Mouse (Mus musculus) forebrain, embryonic 13.5 days (tissue): ENCODE data around the gene Slc6a19. TPM values are rescaled to one million over a fixed set of nuclear protein-coding genes. Genes with fewer than 3 reads are reported as not detected.
"Not testable (repeated sequence)": the region's sequence is repeated elsewhere in the genome, so short reads cannot be mapped to it uniquely, and the experiment has no call there.

ENCODE experiments used
- ATAC-seq: fragments of 200-750 bp; cut with Nextera tagmentation; 2 replicates; pipeline ENCODE4 v1.8.0; 2017
- H3K27ac ChIP-seq: fragments of 300-500 bp; sonication (generic); 2 replicates; pipeline ENCODE4 v1.5.1; 2015; ENCODE audit warnings: inconsistent platforms, mild to moderate bottlenecking, moderate library complexity
- H3K27me3 ChIP-seq: fragments of 300-500 bp; sonication (generic); 2 replicates; pipeline ENCODE4 v1.6.1; 2015; ENCODE audit warnings: mild to moderate bottlenecking, inconsistent platforms
- H3K36me3 ChIP-seq: fragments of 300-500 bp; sonication (generic); 2 replicates; pipeline ENCODE4 v1.6.1; 2015; ENCODE audit warnings: mild to moderate bottlenecking, inconsistent platforms; ENCODE audit not compliant: poor library complexity, severe bottlenecking
- H3K4me1 ChIP-seq: fragments of 300-500 bp; sonication (generic); 2 replicates; pipeline ENCODE4 v1.6.1; 2015; ENCODE audit warnings: inconsistent platforms
- H3K4me2 ChIP-seq: fragments of 300-500 bp; sonication (generic); 2 replicates; pipeline ENCODE4 v1.6.1; 2015; ENCODE audit warnings: inconsistent platforms, mild to moderate bottlenecking, moderate library complexity
- H3K4me3 ChIP-seq: fragments of 300-500 bp; sonication (generic); 2 replicates; pipeline ENCODE4 v1.5.1; 2015; ENCODE audit warnings: mild to moderate bottlenecking, inconsistent platforms
- H3K9ac ChIP-seq: fragments of 300-500 bp; sonication (generic); 2 replicates; pipeline ENCODE4 v1.6.1; 2015; ENCODE audit warnings: mild to moderate bottlenecking, inconsistent platforms
- H3K9me3 ChIP-seq: fragments of 300-500 bp; sonication (generic); replicated peaks from 2 replicates; pipeline ENCODE4 v1.6.1; 2016; ENCODE audit warnings: inconsistent platforms
- WGBS: fragments of 180-500 bp; shearing (Covaris S2); methylation state at CpG from one replicate; pipeline ENCODE4 v1.1.7; 2015; 5-methylcytosine and 5-hydroxymethylcytosine counted together
- polyA plus RNA-seq: library from polyadenylated mRNA; unstranded; fragments of >200 nt; fragmentation: Nextera tagmentation; extraction: Ambion mirVana; gene quantifications from 2 replicates; pipeline ENCODE4 v1.2.1, GENCODE M21; 2015

Gene Slc6a19
- polyA plus RNA-seq, 1 experiment from 2014 or later = 0.19 TPM

GRCm38 (mm10) chr13:73711803-73712202 is 7.1 kb upstream of the Slc6a19 start:
- WGBS = 87% methylated on average over 5 of the region's 5 CpGs
- ATAC-seq = no peak
- Histone ChIP-seq H3K9me3 (no peaks in the 10 kb centered on the region), H3K36me3 (no peaks in the 10 kb centered on the region), H3K27me3 (no peaks in the 10 kb centered on the region), H3K9ac (no peak overlapping the region), H3K4me1 (no peaks in the 10 kb centered on the region), H3K4me3 (no peak overlapping the region), H3K4me2 (no peak overlapping the region), H3K27ac (no peak overlapping the region)

- Histone ChIP-seq H3K4me2 (no peak overlapping the region), H3K27ac (no peak overlapping the region), H3K36me3 (no peaks in the 10 kb centered on the region), H3K4me3 (no peak overlapping the region), H3K27me3 (no peaks in the 10 kb centered on the region), H3K9ac (no peak overlapping the region), H3K4me1 (no peaks in the 10 kb centered on the region), H3K9me3 (no peaks in the 10 kb centered on the region)
- ATAC-seq = no peak
- 91% methylated on average over 5 of the region's 5 CpGs for WGBS
Observed at GRCm38 (mm10) chr13:73711221-73711620, 6.6 kb upstream of the Slc6a19 start.

DNA sequence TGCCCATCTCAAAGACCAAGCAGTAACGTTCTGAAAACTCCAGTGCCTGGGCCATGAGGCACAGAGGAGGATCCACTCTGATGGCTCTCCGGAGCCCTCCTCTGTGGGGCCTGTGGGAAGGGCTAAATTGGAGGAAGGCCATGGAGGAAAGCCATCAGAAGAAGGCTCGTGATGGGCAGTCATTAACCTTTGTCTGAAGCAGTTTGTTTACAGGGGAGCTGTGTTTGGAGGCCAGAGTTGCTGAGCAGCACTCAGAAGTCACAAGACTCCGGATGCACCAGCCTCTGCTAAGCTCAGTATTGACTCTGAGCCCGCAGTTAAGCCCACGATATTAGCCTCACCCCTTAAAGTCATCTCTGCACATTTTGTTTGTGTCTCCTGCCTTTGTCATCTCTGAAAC is 4.8 kb upstream of the Slc6a19 start:
- H3K4me3 ChIP-seq = no peak overlapping the region
- WGBS = 76% methylated on average over 6 of the region's 6 CpGs

DNA sequence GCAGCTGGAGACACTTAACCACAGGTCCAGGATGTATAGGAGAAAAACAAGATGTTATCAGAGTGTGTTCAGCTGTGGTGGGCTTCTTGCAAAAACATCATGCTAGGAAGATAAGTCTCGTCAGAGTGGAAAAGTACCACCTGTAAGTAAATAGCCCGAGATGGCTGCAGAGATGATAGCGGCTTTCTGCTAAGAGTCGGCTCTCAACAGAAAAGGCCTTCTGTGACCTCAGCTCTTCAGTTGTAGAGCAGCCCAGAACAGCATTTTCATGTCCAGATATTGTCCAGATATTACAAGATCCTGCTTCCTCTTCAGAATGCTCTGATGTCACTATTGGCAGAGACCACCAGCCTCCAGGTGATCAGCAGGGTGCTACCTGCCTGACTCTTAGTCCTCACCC is 1.2 kb downstream of the Slc6a19 start:
- H3K4me3 ChIP-seq, H3K9ac ChIP-seq, H3K9me3 ChIP-seq, H3K4me1 ChIP-seq, H3K27ac ChIP-seq, H3K27me3 ChIP-seq, H3K36me3 ChIP-seq, H3K4me2 ChIP-seq, ATAC-seq: not testable (repeated sequence)
- 88% methylated on average over 4 of the region's 4 CpGs for WGBS

More for the DNA sequence above, 4.8 kb upstream of the Slc6a19 start:
- no peaks in the 10 kb centered on the region for H3K27me3 ChIP-seq
- H3K4me1 ChIP-seq = no peaks in the 10 kb centered on the region
- no peaks in the 10 kb centered on the region for H3K36me3 ChIP-seq
- ATAC-seq = no peak
- H3K27ac ChIP-seq = no peak overlapping the region
- H3K4me2 ChIP-seq = no peak overlapping the region
- H3K9ac ChIP-seq = no peak overlapping the region
- no peaks in the 10 kb centered on the region for H3K9me3 ChIP-seq

- H3K27me3 ChIP-seq = no peaks in the 10 kb centered on the region
- no peaks in the 10 kb centered on the region for H3K36me3 ChIP-seq
- H3K9ac ChIP-seq = no peak overlapping the region
- no peak overlapping the region for H3K4me2 ChIP-seq
- WGBS = 84% methylated on average over 4 of the region's 4 CpGs
- no peak overlapping the region for H3K4me3 ChIP-seq
- H3K9me3 ChIP-seq = no peaks in the 10 kb centered on the region
- H3K27ac ChIP-seq = no peak overlapping the region
- no peaks in the 10 kb centered on the region for H3K4me1 ChIP-seq
- ATAC-seq = no peak
Observed at GRCm38 (mm10) chr13:73702776-73703175, 1.9 kb downstream of the Slc6a19 start.

- WGBS = 85% methylated on average over 9 of the region's 9 CpGs
- H3K4me2 ChIP-seq = no peak overlapping the region
- no peak overlapping the region for H3K27ac ChIP-seq
- no peak overlapping the region for H3K4me3 ChIP-seq
- H3K4me1 ChIP-seq = no peaks in the 10 kb centered on the region
- H3K36me3 ChIP-seq = no peaks in the 10 kb centered on the region
- no peak overlapping the region for H3K9ac ChIP-seq
- H3K9me3 ChIP-seq = no peaks in the 10 kb centered on the region
- no peak for ATAC-seq
- 0 out of 2 replicates have a peak, but pooled peaks cover 3% of the 10 kb centered on the region for H3K27me3 ChIP-seq
Observed at GRCm38 (mm10) chr13:73701161-73701883, 3.3 kb downstream of the Slc6a19 start.

DNA sequence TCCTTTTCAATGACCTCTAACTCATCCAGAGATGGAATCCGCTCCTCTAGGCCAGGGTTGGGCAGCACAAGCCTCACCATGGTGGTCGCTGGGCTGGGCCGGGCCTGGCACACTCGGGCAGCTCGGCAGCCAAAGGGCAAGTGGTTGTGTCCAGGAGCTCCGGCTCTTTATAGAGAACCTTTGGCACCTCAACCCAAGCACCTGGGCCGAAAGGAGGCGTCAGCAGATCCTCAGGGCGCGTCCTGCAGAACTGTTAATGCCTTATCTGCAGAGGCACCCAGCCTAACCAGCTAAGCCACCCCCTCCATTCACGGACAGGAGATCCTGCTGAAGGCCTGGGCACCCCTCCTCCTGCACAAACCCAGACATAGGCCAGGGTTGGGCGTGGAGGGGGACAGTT is 4.1 kb downstream of the Slc6a19 start:
- no peak overlapping the region for H3K4me2 ChIP-seq
- H3K27me3 ChIP-seq = 0 out of 2 replicates have a peak, but pooled peaks cover 4% of the 10 kb centered on the region
- no peak for ATAC-seq
- WGBS = 89% methylated on average over 12 of the region's 12 CpGs
- no peaks in the 10 kb centered on the region for H3K4me1 ChIP-seq
- no peak overlapping the region for H3K9ac ChIP-seq
- no peak overlapping the region for H3K4me3 ChIP-seq
- H3K36me3 ChIP-seq = no peaks in the 10 kb centered on the region
- no peak overlapping the region for H3K27ac ChIP-seq
- no peaks in the 10 kb centered on the region for H3K9me3 ChIP-seq

DNA sequence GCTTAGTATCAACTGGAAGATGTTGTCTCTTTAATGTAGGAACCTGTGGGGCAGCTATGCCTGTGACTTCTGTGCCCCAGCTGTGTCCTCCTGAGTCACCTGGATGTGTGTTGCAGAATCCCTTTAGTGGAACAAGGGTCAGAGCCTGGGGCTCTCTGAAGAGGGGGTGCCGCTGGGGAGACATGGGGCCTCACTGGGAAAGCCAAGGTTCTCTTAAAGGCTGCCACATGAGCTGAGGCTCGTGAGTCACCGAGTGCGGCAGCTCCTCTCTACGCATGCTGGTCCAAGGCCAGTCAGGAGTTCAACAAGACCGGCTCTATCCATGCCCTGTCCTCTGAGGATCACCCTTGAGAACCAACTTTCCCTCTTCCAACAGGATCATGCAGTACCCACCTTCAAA is 5.0 kb downstream of the Slc6a19 start:
- 91% methylated on average over 6 of the region's 6 CpGs for WGBS
- Histone ChIP-seq H3K9me3 (no peaks in the 10 kb centered on the region), H3K4me3 (no peak overlapping the region), H3K27ac (no peak overlapping the region), H3K27me3 (0 out of 2 replicates have a peak, but pooled peaks cover 4% of the 10 kb centered on the region), H3K4me2 (no peak overlapping the region), H3K9ac (no peak overlapping the region), H3K4me1 (no peaks in the 10 kb centered on the region), H3K36me3 (no peaks in the 10 kb centered on the region)
- no peak for ATAC-seq

DNA sequence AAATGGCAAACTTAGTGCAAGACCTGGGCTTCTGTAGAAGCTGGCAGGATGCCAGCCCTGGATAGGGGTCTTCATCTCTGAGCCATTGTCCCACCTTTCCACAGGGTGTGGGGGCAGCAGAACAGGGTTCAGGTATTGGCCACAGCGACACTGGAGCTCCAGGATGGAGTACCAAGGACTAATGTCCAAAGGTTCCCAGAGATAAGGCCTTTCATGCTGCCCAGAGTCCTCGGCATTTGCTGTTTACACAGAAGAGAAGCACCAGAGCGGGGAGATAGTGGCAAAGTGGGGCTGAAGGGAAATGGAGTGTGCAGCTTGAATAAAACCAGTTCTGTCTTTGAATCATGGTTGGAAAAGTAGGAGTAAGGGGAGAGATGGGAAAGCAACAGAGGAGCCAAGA is 8.1 kb downstream of the Slc6a19 start:
- Histone ChIP-seq H3K4me2 (no peak overlapping the region), H3K4me3 (no peak overlapping the region), H3K9me3 (no peaks in the 10 kb centered on the region), H3K4me1 (no peaks in the 10 kb centered on the region), H3K36me3 (no peaks in the 10 kb centered on the region), H3K9ac (no peak overlapping the region), H3K27ac (no peak overlapping the region), H3K27me3 (0 out of 2 replicates have a peak, but pooled peaks cover 4% of the 10 kb centered on the region)
- ATAC-seq = no peak
- WGBS = 82% methylated on average over 3 of the region's 3 CpGs

DNA sequence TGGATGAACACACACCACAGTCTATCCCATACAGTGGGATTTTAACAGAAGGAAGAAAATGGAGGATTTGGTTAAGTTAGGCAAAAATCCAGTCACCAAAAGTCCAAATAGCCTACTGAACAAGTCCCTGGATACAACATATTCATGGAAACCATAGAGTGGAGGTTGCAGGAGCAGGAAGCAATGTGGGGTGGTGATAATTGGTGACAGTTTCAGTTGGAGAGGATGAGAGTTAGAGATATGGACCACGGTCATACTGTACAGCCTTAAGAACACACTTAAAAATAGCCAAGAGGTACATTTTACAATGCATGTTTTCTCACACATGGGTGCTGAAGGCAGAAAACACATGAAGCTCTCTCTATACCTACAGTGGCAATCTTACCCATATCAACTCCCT is 9.7 kb downstream of the Slc6a19 start:
- no peak for ATAC-seq
- H3K4me1 ChIP-seq = no peaks in the 10 kb centered on the region
- no peak overlapping the region for H3K9ac ChIP-seq
- H3K27me3 ChIP-seq = 0 out of 2 replicates have a peak, but pooled peaks cover 4% of the 10 kb centered on the region
- H3K4me2 ChIP-seq = no peak overlapping the region
- no peak overlapping the region for H3K4me3 ChIP-seq
- 95% methylated on average over 1 of the region's 1 CpGs for WGBS
- no peaks in the 10 kb centered on the region for H3K9me3 ChIP-seq
- no peaks in the 10 kb centered on the region for H3K36me3 ChIP-seq
- no peak overlapping the region for H3K27ac ChIP-seq

GRCm38 (mm10) chr13:73693333-73693732 is 11.3 kb downstream of the Slc6a19 start:
- H3K9me3 ChIP-seq = no peaks in the 10 kb centered on the region
- H3K9ac ChIP-seq = no peak overlapping the region
- 76% methylated on average over 2 of the region's 2 CpGs for WGBS
- H3K4me1 ChIP-seq = no peaks in the 10 kb centered on the region
- no peaks in the 10 kb centered on the region for H3K36me3 ChIP-seq
- H3K4me2 ChIP-seq = no peak overlapping the region
- H3K27me3 ChIP-seq = 0 out of 2 replicates have a peak, but pooled peaks cover 4% of the 10 kb centered on the region
- ATAC-seq = no peak
- H3K27ac ChIP-seq = no peak overlapping the region
- no peak overlapping the region for H3K4me3 ChIP-seq

DNA sequence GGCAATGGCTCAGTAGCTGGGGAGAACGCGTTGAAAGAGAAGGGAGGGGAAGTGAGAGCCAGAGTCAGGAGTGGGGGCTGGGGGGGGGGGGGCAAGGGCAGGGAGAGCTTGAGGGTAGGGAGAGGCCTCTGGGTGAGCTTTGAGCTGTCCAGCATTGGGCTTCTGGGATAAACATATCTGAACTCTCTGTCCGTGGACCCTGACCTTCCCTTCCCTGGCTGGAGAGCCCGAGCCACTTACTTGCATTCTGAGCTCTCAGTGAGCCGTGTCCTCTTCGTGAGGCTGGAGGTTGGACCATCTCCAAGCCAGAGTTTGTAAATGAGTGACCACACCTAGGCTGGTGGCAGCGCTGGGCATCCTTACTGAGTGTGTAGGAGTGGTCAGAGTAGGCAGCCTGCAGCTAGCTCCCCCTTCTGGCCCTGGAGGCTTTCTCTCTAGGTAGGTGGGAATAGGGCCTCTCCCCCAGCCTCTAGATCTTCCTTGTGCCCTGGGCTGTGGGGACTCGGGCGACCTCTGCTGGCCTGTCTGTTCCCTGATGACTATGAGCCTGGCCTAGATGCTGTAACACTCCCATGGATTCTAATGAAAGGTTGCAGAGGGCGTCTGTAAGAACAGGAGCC is 12.3 kb downstream of the Slc6a19 start:
- Histone ChIP-seq H3K27me3 (0 out of 2 replicates have a peak, but pooled peaks cover 4% of the 10 kb centered on the region), H3K4me3 (no peak overlapping the region), H3K36me3 (no peaks in the 10 kb centered on the region), H3K9me3 (no peaks in the 10 kb centered on the region), H3K9ac (no peak overlapping the region), H3K4me2 (no peak overlapping the region), H3K4me1 (no peaks in the 10 kb centered on the region), H3K27ac (no peak overlapping the region)
- ATAC-seq = peak; percentile 73
- 51% methylated on average over 10 of the region's 10 CpGs for WGBS
